Mouse (Mus musculus): ENCODE measurements around the gene Mfsd4a. TPM values are rescaled to one million over a fixed set of nuclear protein-coding genes. Genes with fewer than 3 reads are reported as not detected.

Mfsd4a gene
- polyA plus RNA-seq, 1 experiment from 2014 or later: 11.2 TPM

DNA sequence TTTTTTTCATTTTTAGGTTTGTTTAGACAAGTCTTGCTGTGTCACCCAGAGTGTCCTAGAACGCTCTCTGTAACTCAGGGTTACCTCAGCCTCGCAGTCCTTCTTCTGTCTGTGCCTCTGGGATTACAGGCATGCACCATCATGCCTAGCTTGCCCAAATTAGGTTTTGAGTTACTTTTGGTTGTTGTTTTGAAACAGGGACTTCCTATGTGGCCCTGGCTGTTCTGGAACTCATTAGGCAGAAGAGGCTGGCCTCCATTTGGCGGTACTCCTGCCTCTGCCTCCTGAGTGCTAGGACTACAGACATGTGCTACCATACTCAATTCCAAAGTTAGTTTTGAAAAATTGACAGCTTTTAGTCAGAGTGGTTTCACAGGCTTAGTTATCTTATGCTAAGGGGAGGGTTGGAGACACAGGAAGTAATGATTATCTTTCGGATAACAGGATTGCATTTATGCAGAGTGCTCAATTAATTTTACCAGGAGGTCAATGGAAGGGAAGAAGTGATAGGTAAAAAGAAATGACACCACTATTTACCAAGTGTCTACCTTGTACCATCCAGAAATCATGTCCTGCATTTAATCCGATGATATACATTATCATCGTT, 63.2 kb downstream of the Mfsd4a start:
- Histone ChIP-seq H3K4me3 (replicated peaks; ENCODE audit: low read length) (no peak overlapping the region), H3K4me2 (ENCODE audit: low read length) (no peak overlapping the region), H3K36me3 (ENCODE audit: control insufficient read depth, insufficient read depth) (no peaks in the 10 kb centered on the region), H3K4me1 (replicated peaks; ENCODE audit: control insufficient read depth, insufficient read depth, low read length) (peaks cover 17% of the 10 kb centered on the region), H3K9me3 (ENCODE audit: control insufficient read depth, low read length) (no peaks in the 10 kb centered on the region), H3K27me3 (replicated peaks; ENCODE audit: control insufficient read depth, insufficient read depth, low read length) (no peaks in the 10 kb centered on the region), H3K27ac (ENCODE audit: low read length) (no peak overlapping the region), H3K9ac (replicated peaks; ENCODE audit: low read depth, low read length) (no peak overlapping the region)
- no peak for ATAC-seq
- WGBS: 89% methylated on average over 6 of the region's 6 CpGs

DNA sequence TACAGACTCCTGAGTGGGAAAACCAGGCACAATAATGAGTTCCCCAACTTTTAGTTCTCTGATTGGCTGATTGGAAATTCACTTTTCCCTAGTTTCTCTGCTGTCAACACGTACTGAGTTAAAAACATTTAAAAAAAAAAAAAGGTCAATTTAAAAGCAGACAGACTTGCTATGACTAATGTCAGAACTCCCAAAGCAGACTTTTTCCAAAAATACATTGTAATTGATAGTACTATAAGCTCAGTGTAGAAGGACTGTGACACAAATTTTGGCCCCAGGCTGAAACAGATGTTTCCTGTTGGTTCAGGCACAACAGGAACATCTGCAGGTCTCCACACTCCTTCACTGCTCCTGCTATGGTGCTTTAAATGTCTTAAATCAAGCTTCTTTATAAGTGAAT, 64.0 kb downstream of the Mfsd4a start:
- Histone ChIP-seq H3K9ac (replicated peaks; ENCODE audit: low read depth, low read length) (no peak overlapping the region), H3K36me3 (ENCODE audit: control insufficient read depth, insufficient read depth) (no peaks in the 10 kb centered on the region), H3K9me3 (ENCODE audit: control insufficient read depth, low read length) (no peaks in the 10 kb centered on the region), H3K4me2 (ENCODE audit: low read length) (no peak overlapping the region), H3K27me3 (replicated peaks; ENCODE audit: control insufficient read depth, insufficient read depth, low read length) (no peaks in the 10 kb centered on the region), H3K27ac (ENCODE audit: low read length) (no peak overlapping the region), H3K4me3 (replicated peaks; ENCODE audit: low read length) (no peak overlapping the region), H3K4me1 (replicated peaks; ENCODE audit: control insufficient read depth, insufficient read depth, low read length) (peaks cover 9% of the 10 kb centered on the region)
- ATAC-seq: no peak
- 68% methylated on average over 1 of the region's 1 CpGs for WGBS

DNA sequence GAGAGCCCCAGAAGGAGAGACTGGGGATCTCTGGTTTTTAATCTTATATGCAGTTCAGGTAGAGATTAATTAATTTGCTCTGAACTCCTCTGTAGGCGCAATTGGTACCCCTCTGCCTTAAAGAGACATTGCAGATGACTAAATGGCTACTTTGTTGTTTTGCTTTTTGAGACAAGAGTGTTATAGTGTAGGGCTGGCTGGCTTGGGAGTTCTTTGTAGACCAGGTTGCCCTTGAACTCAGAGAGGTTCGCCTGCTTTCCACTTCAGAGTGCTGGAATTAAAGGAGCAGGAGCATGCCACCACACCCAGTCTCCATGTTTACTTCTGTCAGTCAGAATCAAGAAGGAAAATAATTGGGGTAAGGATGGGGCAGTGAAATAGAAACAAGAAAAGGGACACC, 64.8 kb downstream of the Mfsd4a start:
- H3K4me3 ChIP-seq (replicated peaks; ENCODE audit: low read length): no peak overlapping the region
- WGBS: 70% methylated on average over 2 of the region's 2 CpGs
- no peaks in the 10 kb centered on the region for H3K9me3 ChIP-seq (ENCODE audit: control insufficient read depth, low read length)
- no peak for ATAC-seq
- H3K4me2 ChIP-seq (ENCODE audit: low read length): no peak overlapping the region
- no peaks in the 10 kb centered on the region for H3K36me3 ChIP-seq (ENCODE audit: control insufficient read depth, insufficient read depth)
- no peaks in the 10 kb centered on the region for H3K27me3 ChIP-seq (replicated peaks; ENCODE audit: control insufficient read depth, insufficient read depth, low read length)
- no peak overlapping the region for H3K27ac ChIP-seq (ENCODE audit: low read length)
- peaks cover 4% of the 10 kb centered on the region for H3K4me1 ChIP-seq (replicated peaks; ENCODE audit: control insufficient read depth, insufficient read depth, low read length)
- no peak overlapping the region for H3K9ac ChIP-seq (replicated peaks; ENCODE audit: low read depth, low read length)

DNA sequence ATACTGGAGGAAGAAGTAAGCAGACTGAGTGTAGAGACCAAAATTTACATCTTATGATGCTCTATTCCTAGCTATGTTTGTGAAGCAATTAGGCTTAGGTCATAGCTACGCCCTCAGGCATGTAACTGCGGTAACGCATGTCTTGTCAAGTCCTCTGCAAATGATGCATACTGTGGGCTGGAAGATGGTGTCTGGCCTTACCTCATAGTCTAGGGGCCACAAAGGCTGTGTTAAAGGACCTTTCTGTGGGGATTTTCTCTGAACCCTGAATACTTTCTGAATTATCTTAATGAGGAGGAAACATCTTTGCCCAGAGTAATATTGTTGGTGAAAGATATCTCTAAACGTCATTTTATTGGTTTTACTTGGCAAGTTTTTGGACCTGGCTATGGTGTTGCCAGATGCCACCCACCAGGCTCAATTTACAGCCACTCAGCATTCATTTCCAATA, 66.0 kb downstream of the Mfsd4a start:
- WGBS: 85% methylated on average over 4 of the region's 4 CpGs
- Histone ChIP-seq H3K9ac (replicated peaks; ENCODE audit: low read depth, low read length) (no peak overlapping the region), H3K36me3 (ENCODE audit: control insufficient read depth, insufficient read depth) (no peaks in the 10 kb centered on the region), H3K27ac (ENCODE audit: low read length) (no peak overlapping the region), H3K9me3 (ENCODE audit: control insufficient read depth, low read length) (no peaks in the 10 kb centered on the region), H3K4me3 (replicated peaks; ENCODE audit: low read length) (no peak overlapping the region), H3K4me2 (ENCODE audit: low read length) (no peak overlapping the region), H3K27me3 (replicated peaks; ENCODE audit: control insufficient read depth, insufficient read depth, low read length) (no peaks in the 10 kb centered on the region), H3K4me1 (replicated peaks; ENCODE audit: control insufficient read depth, insufficient read depth, low read length) (peaks cover 4% of the 10 kb centered on the region)
- no peak for ATAC-seq

DNA sequence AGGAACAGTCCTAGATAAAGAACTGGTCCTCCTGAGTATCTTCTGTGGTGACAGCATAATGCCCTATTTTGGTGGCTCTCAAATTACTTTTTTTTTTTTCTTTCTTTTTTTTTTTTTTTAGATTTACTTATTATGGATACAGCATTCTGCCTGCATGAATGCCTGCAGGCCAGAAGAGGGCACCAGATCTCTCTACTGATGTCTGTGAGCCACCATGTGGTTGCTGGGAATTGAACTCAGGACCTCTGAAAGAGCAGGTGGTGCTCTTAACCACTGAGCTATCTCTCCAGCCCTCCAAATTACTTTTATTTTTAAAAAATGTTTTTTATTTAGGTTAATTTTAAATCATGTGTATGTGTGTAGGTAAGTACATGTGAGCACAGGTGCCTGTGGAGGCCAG, 67.4 kb downstream of the Mfsd4a start:
- no peaks in the 10 kb centered on the region for H3K27me3 ChIP-seq (replicated peaks; ENCODE audit: control insufficient read depth, insufficient read depth, low read length)

DNA sequence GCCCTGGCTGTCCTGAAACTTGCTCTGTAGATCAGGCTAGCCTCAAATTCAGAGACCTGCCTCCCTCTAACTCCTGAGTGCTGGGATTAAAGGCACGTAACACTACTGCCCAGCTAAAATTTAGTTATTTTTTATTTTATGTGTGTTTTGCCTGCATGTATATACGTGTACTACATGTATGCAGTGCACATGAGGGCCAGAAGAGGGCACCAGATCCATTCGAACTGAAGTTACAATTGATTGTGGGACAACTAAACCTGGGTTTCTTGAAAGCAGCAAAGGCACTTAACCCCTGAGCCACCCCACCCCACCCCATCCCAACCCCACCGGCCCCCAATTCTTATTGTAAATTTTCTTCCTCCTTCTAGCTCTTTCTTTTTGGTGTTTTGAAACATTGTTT, 72.8 kb downstream of the Mfsd4a start:
- H3K9ac ChIP-seq (replicated peaks; ENCODE audit: low read depth, low read length): no peak overlapping the region
- no peaks in the 10 kb centered on the region for H3K27me3 ChIP-seq (replicated peaks; ENCODE audit: control insufficient read depth, insufficient read depth, low read length)
- H3K36me3 ChIP-seq (ENCODE audit: control insufficient read depth, insufficient read depth): no peaks in the 10 kb centered on the region
- no peaks in the 10 kb centered on the region for H3K9me3 ChIP-seq (ENCODE audit: control insufficient read depth, low read length)
- H3K4me3 ChIP-seq (replicated peaks; ENCODE audit: low read length): no peak overlapping the region
- ATAC-seq: no peak
- no peak overlapping the region for H3K4me2 ChIP-seq (ENCODE audit: low read length)
- no peaks in the 10 kb centered on the region for H3K4me1 ChIP-seq (replicated peaks; ENCODE audit: control insufficient read depth, insufficient read depth, low read length)
- 27% methylated on average over 4 of the region's 4 CpGs for WGBS
- no peak overlapping the region for H3K27ac ChIP-seq (ENCODE audit: low read length)

More for the DNA sequence above, 67.4 kb downstream of the Mfsd4a start:
- Histone ChIP-seq H3K4me3 (replicated peaks; ENCODE audit: low read length) (no peak overlapping the region), H3K9ac (replicated peaks; ENCODE audit: low read depth, low read length) (no peak overlapping the region), H3K36me3 (ENCODE audit: control insufficient read depth, insufficient read depth) (no peaks in the 10 kb centered on the region), H3K4me1 (replicated peaks; ENCODE audit: control insufficient read depth, insufficient read depth, low read length) (no peaks in the 10 kb centered on the region), H3K4me2 (ENCODE audit: low read length) (no peak overlapping the region), H3K9me3 (ENCODE audit: control insufficient read depth, low read length) (no peaks in the 10 kb centered on the region), H3K27ac (ENCODE audit: low read length) (no peak overlapping the region)
- ATAC-seq: no peak

DNA sequence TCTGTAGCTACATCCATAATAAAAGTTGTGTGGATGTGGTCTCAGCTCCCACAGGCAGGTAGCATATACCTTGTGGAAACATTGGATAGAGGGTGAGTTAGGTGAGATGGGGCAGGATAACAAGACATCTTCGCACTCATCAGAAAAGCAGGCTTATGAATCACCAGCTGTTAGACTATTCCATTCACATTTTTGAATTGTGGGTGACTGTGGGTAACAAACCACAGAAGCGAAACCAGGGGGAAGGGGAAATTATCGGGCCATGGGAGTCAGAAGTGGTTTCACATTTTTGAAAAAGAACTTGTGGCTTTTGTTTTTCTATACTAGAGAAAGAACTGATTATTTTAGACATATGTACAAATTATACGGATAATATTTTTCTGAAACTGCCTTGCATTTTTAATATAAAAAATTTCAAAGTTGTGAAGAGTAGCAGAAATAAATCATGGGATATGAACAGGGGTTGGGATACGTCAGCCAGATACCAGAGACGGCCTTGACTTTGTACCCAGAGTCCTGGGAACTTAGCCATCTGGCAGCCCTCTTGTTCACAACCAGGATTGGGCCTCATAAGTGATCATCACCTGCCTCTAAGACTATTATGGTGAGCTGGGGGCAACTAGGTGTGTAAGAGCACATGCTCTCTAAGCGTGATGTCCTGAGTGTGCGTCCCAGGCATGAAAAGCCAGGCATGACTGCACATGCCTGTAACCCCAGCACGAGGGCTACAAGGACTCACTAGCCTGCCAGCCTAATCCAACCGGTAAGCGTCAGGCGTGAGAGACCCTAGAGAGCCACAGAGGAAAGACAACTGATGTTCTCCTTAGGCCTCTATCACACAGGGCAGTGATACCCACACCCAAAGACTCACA, 74.5 kb downstream of the Mfsd4a start:
- no peak for ATAC-seq
- Histone ChIP-seq H3K36me3 (ENCODE audit: control insufficient read depth, insufficient read depth) (no peaks in the 10 kb centered on the region), H3K4me1 (replicated peaks; ENCODE audit: control insufficient read depth, insufficient read depth, low read length) (no peaks in the 10 kb centered on the region), H3K27ac (ENCODE audit: low read length) (no peak overlapping the region), H3K9ac (replicated peaks; ENCODE audit: low read depth, low read length) (no peak overlapping the region), H3K27me3 (replicated peaks; ENCODE audit: control insufficient read depth, insufficient read depth, low read length) (no peaks in the 10 kb centered on the region), H3K4me3 (replicated peaks; ENCODE audit: low read length) (no peak overlapping the region), H3K4me2 (ENCODE audit: low read length) (no peak overlapping the region), H3K9me3 (ENCODE audit: control insufficient read depth, low read length) (no peaks in the 10 kb centered on the region)
- WGBS: 84% methylated on average over 12 of the region's 12 CpGs

DNA sequence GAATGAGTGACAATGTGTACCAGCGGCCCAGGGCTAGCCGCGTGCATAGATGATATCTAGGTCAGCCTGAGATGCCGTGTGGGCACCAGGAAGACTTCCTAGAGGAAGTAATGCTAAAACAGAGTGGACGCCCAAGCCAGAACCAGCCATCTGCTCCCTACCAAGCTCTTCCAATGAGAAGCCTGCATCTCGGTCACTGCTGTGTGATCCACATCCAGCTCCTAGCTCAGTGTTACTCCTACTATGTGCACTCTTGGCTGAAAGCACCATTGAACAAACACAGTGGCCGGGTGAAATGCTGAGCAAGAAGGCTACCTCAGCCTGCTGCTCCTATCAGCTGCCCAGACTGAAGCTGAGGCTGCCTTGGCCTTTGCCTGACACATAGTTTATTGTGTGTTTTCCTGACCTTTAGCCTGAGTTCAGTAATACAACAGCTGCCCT, 75.3 kb downstream of the Mfsd4a start:
- Histone ChIP-seq H3K36me3 (ENCODE audit: control insufficient read depth, insufficient read depth) (no peaks in the 10 kb centered on the region), H3K27ac (ENCODE audit: low read length) (no peak overlapping the region), H3K9ac (replicated peaks; ENCODE audit: low read depth, low read length) (no peak overlapping the region), H3K4me1 (replicated peaks; ENCODE audit: control insufficient read depth, insufficient read depth, low read length) (no peaks in the 10 kb centered on the region), H3K4me3 (replicated peaks; ENCODE audit: low read length) (no peak overlapping the region), H3K4me2 (ENCODE audit: low read length) (no peak overlapping the region), H3K27me3 (replicated peaks; ENCODE audit: control insufficient read depth, insufficient read depth, low read length) (no peaks in the 10 kb centered on the region), H3K9me3 (ENCODE audit: control insufficient read depth, low read length) (no peaks in the 10 kb centered on the region)
- WGBS: 85% methylated on average over 7 of the region's 7 CpGs
- ATAC-seq: no peak

DNA sequence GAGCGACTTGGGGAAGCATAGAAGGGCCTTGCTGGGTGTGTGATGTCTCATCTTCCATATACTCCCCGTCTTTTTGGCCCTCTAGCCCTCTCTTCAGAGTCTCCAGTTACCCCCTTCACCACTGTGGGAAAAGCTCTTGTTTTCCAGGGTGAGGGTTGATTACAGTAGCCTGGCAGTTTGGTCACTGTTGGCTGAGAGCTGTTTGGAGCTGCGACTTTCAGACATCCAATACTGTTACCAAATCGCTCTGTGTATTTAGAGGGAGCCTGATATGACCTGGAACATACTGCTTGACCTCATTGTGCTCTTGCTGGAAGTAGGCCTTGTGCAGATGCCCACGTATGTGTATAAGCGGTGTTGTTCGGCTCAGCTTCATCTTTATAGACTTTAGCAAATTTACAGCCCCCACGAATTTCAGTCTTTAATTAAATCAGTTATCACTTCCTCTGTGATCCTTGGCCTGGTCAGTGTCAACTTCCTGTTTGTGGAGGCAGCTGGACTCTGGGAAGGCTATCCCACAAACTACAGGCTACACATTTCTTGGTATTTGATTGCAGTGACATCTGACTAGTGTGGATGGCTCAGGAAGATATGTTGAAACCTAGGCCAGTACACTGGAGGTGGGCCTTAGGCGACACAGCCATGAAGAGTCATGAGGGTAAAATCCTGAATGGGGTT, 77.6 kb downstream of the Mfsd4a start:
- no peaks in the 10 kb centered on the region for H3K36me3 ChIP-seq (ENCODE audit: control insufficient read depth, insufficient read depth)
- no peak overlapping the region for H3K4me3 ChIP-seq (replicated peaks; ENCODE audit: low read length)
- WGBS: 90% methylated on average over 9 of the region's 9 CpGs
- no peaks in the 10 kb centered on the region for H3K27me3 ChIP-seq (replicated peaks; ENCODE audit: control insufficient read depth, insufficient read depth, low read length)
- H3K9me3 ChIP-seq (ENCODE audit: control insufficient read depth, low read length): no peaks in the 10 kb centered on the region
- no peak overlapping the region for H3K9ac ChIP-seq (replicated peaks; ENCODE audit: low read depth, low read length)
- no peaks in the 10 kb centered on the region for H3K4me1 ChIP-seq (replicated peaks; ENCODE audit: control insufficient read depth, insufficient read depth, low read length)
- H3K27ac ChIP-seq (ENCODE audit: low read length): no peak overlapping the region
- no peak for ATAC-seq
- H3K4me2 ChIP-seq (ENCODE audit: low read length): no peak overlapping the region
